Mouse (Mus musculus) left cerebral cortex, postnatal 14 days (tissue): ENCODE results near the gene Gm42688. TPM values are rescaled to one million over a fixed set of nuclear protein-coding genes. Genes with fewer than 3 reads are reported as not detected.
"Not testable (repeated sequence)": the region's sequence is repeated elsewhere in the genome, so short reads cannot be mapped to it uniquely, and the experiment has no call there.

ENCODE experiments used
- DNase-seq, 2 experiments: peaks; one replicate each; pipeline ENCODE4 v3.0.0; 2021 to 2022; ENCODE audit warnings: low spot score in 2 of 2, mixed read lengths in 1 of 2
- intact Hi-C: fragments of 180-260 bp; cut with DNase I; formaldehyde crosslinking; loops from one replicate; pipeline ENCODE4 v1.15.1; 2025
- microRNA-seq, 2 experiments: library from miRNA; unstranded; fragments of <30 nt; microRNA quantifications; one replicate each; pipeline ENCODE4 v1.2.0; 2022
- total RNA-seq, 2 experiments: library from RNA; stranded (reverse); gene quantifications; 2 replicates each; pipeline ENCODE4 v1.2.3; 2021

The Gm42688 gene
- total RNA-seq, 2 experiments from 2014 or later = 4.1 to 5.5 TPM

DNA sequence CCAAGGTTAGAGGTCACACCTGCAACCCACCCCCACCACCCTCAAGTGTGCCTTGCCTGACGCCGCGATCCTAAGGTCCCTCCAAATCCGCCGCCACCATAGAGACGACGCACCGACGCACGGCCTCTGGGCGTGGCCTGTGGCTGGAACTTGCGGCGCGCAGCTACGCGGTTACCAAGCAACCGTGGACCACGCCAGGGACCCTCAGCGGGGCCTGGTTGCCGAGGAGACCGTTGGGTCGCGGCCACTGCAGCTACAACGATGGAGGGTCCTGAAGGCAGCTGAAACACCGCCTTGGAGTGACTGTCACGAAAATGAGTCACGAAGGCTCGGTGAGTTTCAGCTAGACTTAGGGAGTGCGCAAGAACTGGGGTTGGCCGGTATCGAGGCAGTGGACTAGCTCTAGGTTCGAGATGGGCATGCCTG lies 54.9 kb downstream of the Gm42688 start, which contains the start of the genes Wdr54 and 1700003E16Rik:
Gene Wdr54, minus strand, starts transcription at position 139 of the 426 bp plus-strand sequence.
Gene 1700003E16Rik, plus strand, starts transcription at position 146 of the 426 bp plus-strand sequence.
- intact Hi-C loops = loop anchor here (5.0 kb wide), 1 partner anchor 39 kb away; the partner anchor contains the start of gene Mogs
- peak; percentile 78 to 82 for DNase-seq

DNA sequence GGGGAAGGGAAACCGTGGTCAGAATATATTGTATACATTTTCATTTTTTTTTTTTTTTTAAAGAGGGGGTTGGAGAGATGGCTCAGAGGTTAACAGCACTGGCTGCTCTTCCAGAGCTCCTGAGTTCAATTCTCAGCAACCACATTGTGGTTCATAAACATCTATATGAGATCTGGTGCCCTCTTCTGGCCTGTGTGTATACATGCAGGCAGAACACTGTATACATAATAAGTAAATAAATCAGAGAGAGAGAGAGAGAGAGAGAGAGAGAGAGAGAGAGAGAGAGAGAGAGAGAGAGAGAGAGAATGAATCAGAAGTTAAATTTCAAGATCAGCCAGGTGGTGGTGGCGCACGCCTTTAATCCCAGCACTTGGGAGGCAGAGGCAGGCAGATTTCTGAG lies 58.0 kb downstream of the Gm42688 start:
- intact Hi-C loops = loop anchor here (5.0 kb wide), 1 partner anchor 42 kb away; the partner anchor contains the start of gene Mogs
- not testable (repeated sequence) for DNase-seq

Small RNA genes lying within 50 kb of the gene (microRNA-seq; reads per million reads assigned to microRNA genes)
- 0 reads per million in 2 experiments for gene Mir3470a

Other genes starting within 250 kb of the Gm42688 start
- 10 to 100 TPM; 44.5 to 45.6 TPM for gene Sema4f, start 161.8 kb upstream of the Gm42688 start, total RNA-seq
- under 1 TPM in 1 of 2 experiments, not detected in 1; 0.23 TPM for gene M1ap, start 154.7 kb upstream of the Gm42688 start, total RNA-seq
- gene Dok1, start 68.1 kb upstream of the Gm42688 start, total RNA-seq = 1 to 10 TPM; 1.5 to 2.3 TPM
- gene Loxl3, start 67.4 kb upstream of the Gm42688 start, total RNA-seq = 1 to 10 TPM; 3.0 to 3.3 TPM
- 100 to 1,000 TPM; 104 to 113 TPM for gene Aup1, start 47.1 kb upstream of the Gm42688 start, total RNA-seq
- 10 to 100 TPM; 52.2 to 57.5 TPM for gene Htra2, start 46.3 kb upstream of the Gm42688 start, total RNA-seq
- under 1 TPM; 0.44 to 0.79 TPM for gene Dqx1, start 43.8 kb upstream of the Gm42688 start, total RNA-seq
- not detected for gene Tlx2, start 31.3 kb upstream of the Gm42688 start, total RNA-seq
- gene Pcgf1, start 23.7 kb upstream of the Gm42688 start, total RNA-seq = 10 to 100 TPM; 21.9 to 24.3 TPM
- gene Lbx2, start 15.2 kb upstream of the Gm42688 start, total RNA-seq = under 1 TPM in 1 of 2 experiments, not detected in 1; 0.46 TPM
- 1 to 10 TPM; 3.5 to 4.9 TPM for gene Ccdc142, start within 50 bp of the Gm42688 start, total RNA-seq
- gene Mrpl53, start 7.4 kb downstream of the Gm42688 start, total RNA-seq = 10 to 100 TPM; 61.7 to 64.8 TPM
- gene Mogs, start 13.9 kb downstream of the Gm42688 start, total RNA-seq = 10 to 100 TPM; 24.4 to 27.3 TPM
- 10 to 100 TPM; 44.2 to 53.8 TPM for gene Wbp1, start 19.9 kb downstream of the Gm42688 start, total RNA-seq
- 10 to 100 TPM; 15.1 to 18.8 TPM for gene Ino80b, start 23.8 kb downstream of the Gm42688 start, total RNA-seq
- 10 to 100 TPM; 55.2 to 62.4 TPM for gene Rtkn, start 33.8 kb downstream of the Gm42688 start, total RNA-seq
- 10 to 100 TPM; 29.0 to 31.6 TPM for gene Wdr54, start 54.8 kb downstream of the Gm42688 start, total RNA-seq
- gene 1700003E16Rik, start 54.8 kb downstream of the Gm42688 start, total RNA-seq = 10 to 100 TPM; 31.4 to 32.5 TPM
- 100 to 1,000 TPM; 341 to 348 TPM for gene Dctn1, start 64.3 kb downstream of the Gm42688 start, total RNA-seq
- gene Slc4a5, start 118.2 kb downstream of the Gm42688 start, total RNA-seq = 1 to 10 TPM; 1.1 TPM
- gene Mthfd2, start 224.3 kb downstream of the Gm42688 start, total RNA-seq = 1 to 10 TPM; 6.2 to 6.6 TPM
- gene Mob1a, start 224.4 kb downstream of the Gm42688 start, total RNA-seq = 10 to 100 TPM; 22.0 to 22.4 TPM
- gene Bola3, start 247.5 kb downstream of the Gm42688 start, total RNA-seq = 10 to 100 TPM; 41.2 to 45.5 TPM